Mouse (Mus musculus) brown adipose tissue, adult 24 weeks (tissue): Measurements from ENCODE around the gene Hoxa6. TPM values are rescaled to one million over a fixed set of nuclear protein-coding genes. Genes with fewer than 3 reads are reported as not detected.

Source experiments
- H3K27ac ChIP-seq: fragments of 200-500 bp; replicated peaks from 2 replicates; pipeline ENCODE4 v1.5.1; 2012; ENCODE audit warnings: low read depth, mild to moderate bottlenecking, low read length
- H3K4me1 ChIP-seq: fragments of 200-500 bp; 2 replicates; pipeline ENCODE4 v1.6.1; 2012; ENCODE audit warnings: low read length, mixed read lengths; ENCODE audit not compliant: control insufficient read depth, insufficient read depth, insufficient read length
- H3K4me3 ChIP-seq: fragments of 200-500 bp; 2 replicates; pipeline ENCODE4 v1.5.1; 2012; ENCODE audit warnings: low read depth, mild to moderate bottlenecking, low read length, moderate library complexity; ENCODE audit not compliant: insufficient read depth
- polyA plus RNA-seq: library from polyadenylated mRNA; stranded (reverse); fragments of >200 nt; gene quantifications from 2 replicates; pipeline ENCODE4 v1.2.4, GENCODE M21; 2012; ENCODE audit not compliant: missing spikeins, insufficient read depth, insufficient read length

The Hoxa6 gene
- polyA plus RNA-seq, 1 experiment: not detected

DNA sequence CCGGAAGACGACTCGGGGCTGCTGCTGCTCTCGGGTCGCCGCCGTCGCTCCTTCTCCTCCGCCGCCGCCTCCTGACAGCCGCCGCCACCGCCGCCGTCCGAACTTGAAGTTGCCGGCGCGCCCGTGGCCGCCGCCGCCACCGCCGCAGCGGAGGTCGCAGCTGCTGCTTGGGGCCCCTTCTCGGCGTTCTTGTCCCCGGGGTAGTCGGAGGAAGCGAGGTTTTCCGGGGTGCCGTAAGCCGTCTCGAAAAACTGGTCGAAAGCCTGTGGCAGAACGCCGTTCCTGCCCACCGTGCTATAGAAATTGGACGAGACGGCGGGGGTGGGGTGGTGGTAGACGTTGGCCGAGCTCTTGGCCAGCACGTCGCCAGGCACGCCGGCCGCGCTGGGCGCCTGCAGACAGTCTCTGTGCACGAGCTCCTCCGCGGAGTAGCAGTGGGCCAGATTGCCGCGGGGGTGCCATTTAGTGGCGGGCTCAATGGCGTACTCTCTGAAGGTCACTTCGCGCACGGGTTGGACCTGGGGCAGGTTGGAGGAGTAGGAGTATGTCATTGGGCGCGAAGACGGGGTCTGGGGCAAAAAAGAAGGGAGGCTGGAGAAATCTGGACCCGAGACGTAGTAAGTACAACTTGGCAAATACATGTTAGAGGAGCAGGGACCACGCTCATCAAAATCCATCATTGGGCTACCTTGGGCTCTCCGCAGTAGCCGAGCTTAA, 36.7 kb upstream of the Hoxa6 start:
- peak overlapping the region; percentile 3; the same call in 1 of the 2 replicates for H3K4me3 ChIP-seq
- no peak overlapping the region for H3K27ac ChIP-seq
- no peaks in the 10 kb centered on the region for H3K4me1 ChIP-seq

DNA sequence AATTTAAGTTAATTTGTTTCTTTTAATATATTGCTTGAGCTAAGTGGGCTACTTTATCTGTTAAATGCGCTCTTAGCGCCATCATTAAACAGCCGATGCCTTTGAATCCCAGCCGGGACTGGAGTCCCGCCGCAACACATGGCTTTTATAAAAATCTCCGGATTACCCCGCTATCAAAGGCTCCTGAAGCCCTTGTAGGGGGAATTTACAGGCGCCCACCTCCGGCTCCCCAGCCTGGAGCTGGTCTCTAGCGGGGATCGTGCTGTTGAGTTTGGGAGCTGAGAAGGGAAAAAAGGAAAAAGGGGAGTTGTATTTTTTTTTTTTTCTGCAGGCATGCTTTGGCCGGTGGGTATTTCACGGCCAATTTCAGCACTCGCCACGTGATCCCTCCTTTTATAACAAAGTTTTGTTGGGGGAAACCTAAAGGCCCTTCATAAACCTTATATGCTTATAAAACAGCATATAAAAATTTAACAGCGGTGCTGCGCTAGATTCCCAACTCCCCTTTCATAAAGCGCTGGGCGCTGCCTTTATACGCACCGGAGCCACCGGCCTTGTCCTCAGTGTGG, 36.0 kb upstream of the Hoxa6 start:
- Histone ChIP-seq H3K4me1 (no peaks in the 10 kb centered on the region), H3K4me3 (0 out of 2 replicates have a peak overlapping the region, but pooled peaks have one; percentile 3), H3K27ac (no peak overlapping the region)

DNA sequence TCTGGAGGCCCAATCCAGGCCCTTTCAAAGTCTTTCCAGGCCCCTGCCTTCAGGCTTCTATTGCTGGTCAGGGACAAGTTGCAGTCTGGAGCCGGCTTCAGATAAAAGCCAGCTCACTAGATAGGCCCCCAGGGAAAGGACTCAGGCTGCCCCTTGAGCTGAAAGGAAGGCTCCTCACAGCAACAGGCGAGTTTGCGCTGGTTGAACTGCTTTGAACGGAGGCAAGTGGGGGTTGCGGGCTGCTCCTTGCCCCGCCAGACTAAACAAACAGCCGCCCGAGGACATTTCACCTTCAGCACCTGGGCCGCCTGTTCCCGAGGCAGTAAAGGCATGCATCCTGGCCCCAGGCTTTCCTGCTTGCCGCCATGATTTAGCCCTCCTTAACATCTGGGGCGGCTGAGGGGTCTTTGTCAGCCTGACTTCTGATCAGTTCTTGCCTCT, 35.2 kb upstream of the Hoxa6 start:
- no peaks in the 10 kb centered on the region for H3K4me1 ChIP-seq
- H3K4me3 ChIP-seq: no peak overlapping the region
- H3K27ac ChIP-seq: no peak overlapping the region

DNA sequence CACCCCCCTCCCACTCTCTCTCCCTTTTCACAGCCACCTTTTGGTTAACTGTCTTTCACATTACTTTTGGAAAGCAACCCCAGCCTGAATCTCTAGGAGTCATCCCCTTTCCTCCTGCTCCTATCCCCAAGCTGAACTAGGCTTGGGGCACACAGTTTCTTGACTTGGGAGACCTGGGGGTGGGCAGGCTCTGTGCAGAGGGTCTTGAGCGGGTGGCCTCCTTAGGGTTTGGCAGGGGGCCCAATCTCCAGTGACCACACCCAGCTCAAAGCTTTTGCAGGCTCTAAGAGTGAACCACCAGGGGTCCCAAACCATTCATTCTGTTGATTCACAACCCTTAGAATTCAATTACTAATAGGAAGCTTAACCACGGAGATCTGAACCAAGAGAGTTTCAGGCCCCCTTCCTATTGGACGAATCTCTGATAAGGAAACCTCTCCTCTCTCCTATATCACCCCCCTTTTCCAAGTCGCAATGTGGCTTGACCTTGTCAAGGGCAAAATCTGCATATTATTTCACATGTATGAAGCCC, 34.3 kb upstream of the Hoxa6 start:
- no peak overlapping the region for H3K27ac ChIP-seq
- H3K4me3 ChIP-seq: no peak overlapping the region
- H3K4me1 ChIP-seq: no peaks in the 10 kb centered on the region

DNA sequence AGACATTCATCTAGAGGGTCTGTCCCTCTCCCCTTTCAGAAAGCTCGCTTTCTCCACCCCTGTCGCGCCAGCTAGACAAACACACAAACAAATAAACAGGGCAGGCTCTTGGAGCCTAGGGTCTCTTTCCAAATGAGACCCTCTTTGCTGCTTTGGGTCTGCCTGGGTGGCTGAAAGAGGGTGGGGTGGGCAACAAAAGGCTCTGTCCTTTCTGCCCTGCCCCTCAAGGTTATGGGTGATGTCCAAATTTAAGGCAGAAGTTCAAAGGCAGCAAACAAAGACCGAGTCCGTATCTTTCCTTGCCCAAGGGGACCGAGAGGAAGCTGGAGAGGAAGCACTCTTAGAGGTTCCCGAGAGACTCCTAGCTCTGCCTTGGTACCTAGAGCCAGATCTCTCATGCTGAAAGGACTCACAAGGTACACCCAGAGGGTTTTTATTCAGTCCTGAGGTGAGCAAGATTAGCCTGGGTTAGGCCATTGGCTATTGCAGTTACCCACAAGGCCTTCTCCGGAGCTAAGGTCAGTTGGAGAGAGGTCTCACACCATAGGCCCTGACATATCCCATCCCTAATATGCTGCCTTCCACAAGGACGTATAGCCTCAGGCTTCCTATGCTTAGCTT, 32.6 kb upstream of the Hoxa6 start:
- H3K27ac ChIP-seq: no peak overlapping the region

DNA sequence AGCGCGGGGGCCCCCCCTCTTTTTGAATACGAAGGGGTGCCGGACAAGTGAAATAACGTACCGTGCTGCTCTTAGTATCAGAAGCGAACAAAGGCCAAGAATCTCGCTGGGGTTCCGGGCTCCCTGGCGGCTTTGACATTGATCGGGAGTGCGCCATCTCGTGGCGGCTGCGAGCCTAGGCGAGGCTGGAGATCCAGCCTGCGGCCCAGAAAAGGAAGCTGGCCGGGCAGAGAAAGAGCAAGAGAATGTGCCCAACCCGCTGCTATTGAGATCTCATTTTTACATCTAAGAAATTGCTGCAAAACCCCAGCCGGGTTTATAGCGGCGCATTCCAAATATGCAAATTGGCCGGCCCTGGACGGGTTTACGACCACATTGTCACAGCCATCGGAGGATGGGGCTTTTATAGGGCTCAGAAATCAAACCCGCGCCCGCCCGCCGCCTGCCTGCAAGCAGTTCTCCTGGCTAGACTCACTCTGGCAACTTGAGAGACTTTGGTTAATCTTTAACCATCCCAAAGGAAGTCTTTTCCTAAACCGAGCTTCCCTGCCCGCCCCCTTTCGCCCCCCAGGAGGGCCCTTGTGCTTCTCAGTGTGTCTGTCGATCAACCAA, 32.0 kb upstream of the Hoxa6 start, which contains the start of gene Hoxa10:
Gene Hoxa10 (minus strand): TSS at position 466 of the 612 bp plus-strand sequence.
- Histone ChIP-seq H3K4me3 (no peak within 1 kb of the TSS), H3K27ac (no peak within 1 kb of the TSS), H3K4me1 (no peaks in the 10 kb centered on the region)

More for the DNA sequence above, 32.6 kb upstream of the Hoxa6 start:
- Histone ChIP-seq H3K4me1 (no peaks in the 10 kb centered on the region), H3K4me3 (no peak overlapping the region)

DNA sequence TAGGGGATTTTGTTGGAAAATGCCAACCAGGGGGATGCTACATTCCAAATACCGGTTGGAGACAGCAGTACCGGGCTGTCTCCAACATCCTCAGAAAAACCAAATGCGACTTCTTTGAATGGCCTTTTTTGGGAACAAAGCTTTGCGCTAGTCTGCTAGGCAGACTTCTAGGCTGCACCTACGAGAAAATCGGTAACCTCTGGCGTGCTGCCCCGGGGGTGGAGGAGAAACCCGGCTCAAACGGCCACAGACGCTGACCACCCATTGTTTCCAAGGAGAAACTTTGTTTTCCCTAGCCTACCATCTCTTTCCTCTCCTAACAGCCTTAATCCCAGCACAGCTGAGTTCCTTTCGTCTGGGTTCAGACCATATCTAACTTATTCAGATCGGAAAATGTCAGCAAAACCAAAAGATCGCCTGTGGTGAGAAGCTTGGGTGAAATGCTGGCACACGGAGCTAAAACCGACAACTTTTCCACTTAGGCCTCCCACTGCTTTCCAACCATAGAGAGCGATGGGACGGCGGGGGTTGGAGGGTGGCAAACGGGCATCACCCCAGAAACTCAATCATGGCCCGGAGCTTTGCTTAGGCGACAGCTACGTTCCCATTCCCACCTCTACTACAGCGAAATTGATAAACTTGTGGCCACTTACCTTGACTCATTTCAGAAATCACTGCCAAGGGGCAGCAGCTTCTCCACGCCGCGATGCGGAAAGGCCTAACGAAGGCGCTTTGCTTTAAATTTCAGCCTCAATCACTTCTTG, 31.3 kb upstream of the Hoxa6 start:
- Histone ChIP-seq H3K4me3 (no peak overlapping the region), H3K27ac (no peak overlapping the region), H3K4me1 (no peaks in the 10 kb centered on the region)

DNA sequence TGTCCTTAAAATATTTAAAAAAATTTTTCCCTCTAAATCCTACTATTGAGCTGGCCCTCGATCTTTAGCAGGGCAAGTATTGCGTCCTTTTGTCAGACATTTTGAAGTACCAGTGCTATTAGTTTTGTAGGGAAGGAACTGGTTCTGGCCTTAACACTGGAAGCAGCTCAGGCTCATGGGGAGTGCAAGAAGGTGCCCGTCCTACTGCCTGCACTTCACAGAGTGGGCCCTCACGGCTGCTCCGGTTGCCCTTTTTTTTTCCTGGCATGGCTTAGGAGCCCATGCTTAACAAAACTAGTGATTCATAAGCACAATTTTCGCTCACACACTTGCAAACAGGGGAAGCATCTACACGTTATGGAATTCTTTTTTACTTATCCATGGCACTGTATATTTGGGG, 30.5 kb upstream of the Hoxa6 start:
- Histone ChIP-seq H3K4me3 (no peak overlapping the region), H3K27ac (no peak overlapping the region), H3K4me1 (no peaks in the 10 kb centered on the region)

DNA sequence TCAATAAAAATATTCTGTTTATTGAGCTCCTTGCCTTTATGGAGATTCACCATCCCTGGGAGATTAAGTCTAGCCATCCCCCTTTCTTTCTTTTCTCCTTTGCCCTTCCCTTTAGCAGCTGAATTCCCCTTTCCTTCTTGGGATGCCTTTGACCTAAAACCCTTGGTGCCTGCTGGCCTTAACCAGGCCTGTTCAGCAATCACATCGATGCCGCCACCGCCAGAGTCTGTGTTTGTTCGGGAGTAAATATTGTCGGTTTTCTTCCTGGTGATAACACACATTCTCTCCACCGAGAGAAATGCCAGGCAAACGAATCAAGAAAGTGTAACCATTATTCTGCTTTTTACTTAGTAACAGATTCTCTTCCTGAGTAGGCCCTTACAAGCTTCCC, 29.6 kb upstream of the Hoxa6 start:
- no peak overlapping the region for H3K27ac ChIP-seq
- H3K4me3 ChIP-seq: no peak overlapping the region

DNA sequence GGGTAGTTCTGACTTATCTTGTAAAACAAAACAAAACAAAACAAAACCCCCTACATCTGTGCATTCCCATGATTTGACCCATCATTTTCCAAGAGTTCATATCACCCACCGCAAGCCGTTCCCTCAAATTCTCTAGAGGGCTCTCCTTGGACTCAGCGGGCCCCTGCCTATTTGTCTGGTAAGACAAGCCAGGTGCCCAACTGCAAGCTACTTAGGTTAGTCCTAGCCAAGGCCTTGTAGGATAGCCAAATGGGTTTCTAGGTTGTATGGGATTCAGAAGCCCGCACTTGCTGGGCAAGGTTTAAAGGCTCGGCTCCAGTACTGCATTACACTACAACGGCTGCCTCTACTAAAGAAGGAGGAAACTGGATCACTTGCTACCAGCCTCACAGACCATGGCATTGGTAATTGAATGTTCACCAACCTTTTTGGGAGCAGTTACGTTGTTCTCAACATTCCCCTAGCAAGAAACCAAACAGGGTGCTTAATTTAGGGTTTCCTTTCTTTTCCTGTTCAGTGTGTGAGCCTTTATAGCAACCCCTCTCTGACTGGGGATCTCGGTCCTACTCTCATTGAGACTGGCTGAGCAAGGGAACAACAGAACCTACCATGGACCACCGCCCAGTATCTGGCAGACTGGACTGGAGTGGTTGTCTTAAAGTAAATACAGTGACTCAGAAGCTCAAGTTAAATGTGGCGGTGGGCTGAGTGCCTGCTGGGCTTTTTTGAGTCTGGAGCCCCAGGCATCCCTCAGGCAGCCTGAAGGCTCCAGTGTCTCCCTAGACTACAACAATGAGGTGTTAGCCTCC, 29.0 kb upstream of the Hoxa6 start:
- H3K27ac ChIP-seq: no peak overlapping the region
- no peak overlapping the region for H3K4me3 ChIP-seq
- no peaks in the 10 kb centered on the region for H3K4me1 ChIP-seq

More for the DNA sequence above, 29.6 kb upstream of the Hoxa6 start:
- H3K4me1 ChIP-seq: no peaks in the 10 kb centered on the region

DNA sequence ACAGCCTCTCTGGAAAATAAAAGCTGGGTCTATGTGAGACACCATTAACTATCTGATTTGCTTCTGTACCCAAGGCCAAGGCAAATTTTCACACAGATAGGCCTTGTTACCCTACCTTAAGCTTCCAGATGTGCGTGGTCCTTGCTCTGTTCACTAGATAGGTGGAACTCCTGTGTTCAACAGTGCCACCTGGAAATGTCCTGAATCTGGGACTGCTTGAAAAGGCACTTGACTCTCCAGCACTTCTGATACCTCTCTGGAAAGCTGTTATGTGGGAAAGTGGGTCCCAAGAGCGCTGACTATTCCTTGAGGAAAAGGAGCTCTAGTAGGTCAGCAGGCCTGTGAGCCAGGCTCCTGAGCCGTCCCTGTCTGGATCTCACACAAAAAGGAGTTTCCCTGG, 28.3 kb upstream of the Hoxa6 start:
- H3K27ac ChIP-seq: no peak overlapping the region

DNA sequence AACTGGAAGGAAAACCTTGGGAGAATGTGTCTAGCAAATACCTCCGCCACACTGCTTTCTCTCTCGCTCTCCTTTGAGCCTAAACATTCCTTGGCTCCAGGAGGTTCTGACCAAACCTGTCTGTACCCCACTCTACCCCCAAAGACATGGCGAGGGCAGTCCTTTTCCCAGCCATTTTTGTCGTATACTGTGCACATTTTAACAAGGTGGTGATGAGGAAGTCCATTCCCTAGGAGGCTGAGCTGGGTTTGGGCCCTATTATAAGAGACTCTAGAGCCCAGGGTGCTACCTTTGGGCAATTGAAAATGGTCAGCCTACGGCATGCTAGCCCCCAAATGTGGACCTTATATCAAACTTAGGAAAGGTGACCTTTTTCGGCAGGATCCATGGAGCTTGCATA, 27.3 kb upstream of the Hoxa6 start:
- Histone ChIP-seq H3K4me3 (no peak overlapping the region), H3K27ac (no peak overlapping the region)

More for the DNA sequence above, 28.3 kb upstream of the Hoxa6 start:
- no peak overlapping the region for H3K4me3 ChIP-seq
- H3K4me1 ChIP-seq: no peaks in the 10 kb centered on the region

DNA sequence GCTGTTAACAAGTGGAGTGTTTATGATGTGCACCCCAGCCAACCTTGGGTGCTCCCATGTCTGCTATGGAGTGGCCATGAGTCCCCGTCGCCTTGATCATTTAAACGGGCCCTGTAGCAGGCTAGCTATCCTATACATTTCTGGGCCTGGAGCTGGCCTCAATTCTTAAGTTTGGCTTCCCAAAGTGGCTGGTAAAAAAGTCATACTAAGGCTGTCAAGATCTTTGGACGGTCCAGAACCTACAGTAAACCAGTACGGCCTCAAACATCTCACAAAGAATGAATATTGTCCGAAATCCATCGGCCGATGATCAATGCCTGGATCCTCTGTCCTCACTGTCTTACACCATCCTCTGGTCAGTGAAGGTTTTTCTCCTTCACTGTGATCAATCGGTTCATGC, 26.7 kb upstream of the Hoxa6 start:
- Histone ChIP-seq H3K4me1 (no peaks in the 10 kb centered on the region), H3K27ac (no peak overlapping the region), H3K4me3 (no peak overlapping the region)

More for the DNA sequence above, 27.3 kb upstream of the Hoxa6 start:
- no peaks in the 10 kb centered on the region for H3K4me1 ChIP-seq
